Mouse (Mus musculus): ENCODE results near the gene Mthfd1l. TPM values are rescaled to one million over a fixed set of nuclear protein-coding genes. Genes with fewer than 3 reads are reported as not detected.
"Not testable (repeated sequence)": the region's sequence is repeated elsewhere in the genome, so short reads cannot be mapped to it uniquely, and the experiment has no call there.

Gene Mthfd1l
- polyA plus RNA-seq, 1 experiment from 2014 or later: 13.7 TPM

DNA sequence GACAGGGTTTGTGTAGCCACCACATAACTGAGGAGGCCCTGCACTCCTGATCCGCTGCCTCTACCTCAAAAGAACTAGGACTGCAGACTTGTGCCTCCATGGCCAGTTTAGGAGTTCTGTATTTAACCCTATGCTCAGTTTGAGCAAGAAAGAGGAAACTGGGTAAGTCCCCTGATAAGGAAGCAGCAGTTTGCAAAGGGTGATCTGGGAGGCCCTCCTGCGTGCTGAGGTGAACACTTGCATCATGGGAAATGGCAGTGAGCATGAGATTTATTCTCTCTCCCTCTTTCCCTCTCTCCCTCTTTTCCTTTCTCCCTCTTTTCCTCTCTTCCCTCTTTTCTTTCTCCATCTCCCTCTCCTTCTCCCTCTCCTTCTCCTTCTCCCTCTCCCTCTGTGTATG lies 209.5 kb downstream of the Mthfd1l start:
- H3K4me1 ChIP-seq (replicated peaks): no peaks in the 10 kb centered on the region
- 67% methylated on average over 2 of the region's 2 CpGs for WGBS

DNA sequence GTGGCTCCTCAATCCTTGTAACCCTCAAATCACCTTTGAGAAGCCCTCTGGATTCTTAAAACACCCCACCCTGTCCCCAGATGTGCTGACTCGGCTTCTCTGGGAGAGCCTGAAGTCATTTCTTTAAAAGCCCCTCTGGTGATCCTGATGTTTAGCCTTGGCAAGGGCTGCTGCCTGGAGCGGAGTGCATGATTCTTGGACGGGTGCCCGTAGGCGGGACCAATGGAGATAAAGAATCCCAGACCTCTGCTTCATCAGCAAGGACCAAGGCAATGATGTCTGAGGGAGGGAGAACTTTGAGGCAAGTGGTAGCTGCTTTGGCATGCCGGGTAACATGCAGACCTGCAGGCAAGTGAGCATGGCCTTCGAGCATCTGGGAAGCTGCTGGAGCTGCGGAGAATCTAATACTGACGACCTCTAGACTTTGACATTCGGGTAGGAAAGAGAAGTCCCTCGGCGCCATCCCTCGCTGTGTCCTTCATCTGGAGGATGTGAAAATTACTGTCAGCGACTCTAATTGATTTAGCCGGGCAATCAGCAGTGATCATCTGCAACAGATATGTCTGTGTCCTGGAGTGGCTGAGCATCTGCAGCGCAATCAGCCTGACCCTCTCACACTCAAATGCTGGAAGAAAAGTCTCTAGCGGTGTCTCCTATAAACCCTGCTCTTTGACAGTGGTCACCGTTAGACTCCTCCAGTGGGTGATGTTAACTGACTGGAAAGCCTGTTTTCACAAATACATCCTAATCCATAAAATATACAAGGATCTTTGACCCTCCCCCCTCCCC lies 215.9 kb downstream of the Mthfd1l start:
- no peaks in the 10 kb centered on the region for H3K27me3 ChIP-seq
- H3K36me3 ChIP-seq: no peaks in the 10 kb centered on the region
- H3K4me1 ChIP-seq (replicated peaks): no peaks in the 10 kb centered on the region
- H3K9ac ChIP-seq (replicated peaks): no peak overlapping the region
- 84% methylated on average over 18 of the region's 18 CpGs for WGBS
- no peaks in the 10 kb centered on the region for H3K9me3 ChIP-seq
- H3K4me2 ChIP-seq: no peak overlapping the region
- H3K4me3 ChIP-seq (replicated peaks): no peak overlapping the region
- H3K27ac ChIP-seq: no peak overlapping the region
- ATAC-seq (ENCODE audit: insufficient number of reproducible peaks, insufficient read depth, low FRiP score, low TSS enrichment, low read depth): no peak

More for the DNA sequence above, 209.5 kb downstream of the Mthfd1l start:
- no peak for ATAC-seq (ENCODE audit: insufficient number of reproducible peaks, insufficient read depth, low FRiP score, low TSS enrichment, low read depth)
- no peaks in the 10 kb centered on the region for H3K9me3 ChIP-seq
- H3K4me2 ChIP-seq: no peak overlapping the region
- no peak overlapping the region for H3K9ac ChIP-seq (replicated peaks)
- no peaks in the 10 kb centered on the region for H3K36me3 ChIP-seq
- no peak overlapping the region for H3K4me3 ChIP-seq (replicated peaks)
- no peaks in the 10 kb centered on the region for H3K27me3 ChIP-seq
- H3K27ac ChIP-seq: no peak overlapping the region

GRCm38 (mm10) chr10:4189422-4189821 lies 216.5 kb downstream of the Mthfd1l start:
- ATAC-seq (ENCODE audit: insufficient number of reproducible peaks, insufficient read depth, low FRiP score, low TSS enrichment, low read depth): no peak
- no peak overlapping the region for H3K27ac ChIP-seq
- H3K36me3 ChIP-seq: no peaks in the 10 kb centered on the region
- WGBS: 67% methylated on average over 6 of the region's 6 CpGs
- H3K4me2 ChIP-seq: no peak overlapping the region
- no peak overlapping the region for H3K9ac ChIP-seq (replicated peaks)
- no peak overlapping the region for H3K4me3 ChIP-seq (replicated peaks)
- no peaks in the 10 kb centered on the region for H3K9me3 ChIP-seq
- H3K27me3 ChIP-seq: no peaks in the 10 kb centered on the region
- no peaks in the 10 kb centered on the region for H3K4me1 ChIP-seq (replicated peaks)

GRCm38 (mm10) chr10:4198978-4199377 lies 226.1 kb downstream of the Mthfd1l start:
- ATAC-seq (ENCODE audit: insufficient number of reproducible peaks, insufficient read depth, low FRiP score, low TSS enrichment, low read depth): no peak
- Histone ChIP-seq H3K4me2 (no peak overlapping the region), H3K36me3 (no peaks in the 10 kb centered on the region), H3K9ac (replicated peaks) (no peak overlapping the region), H3K4me3 (replicated peaks) (no peak overlapping the region), H3K27ac (no peak overlapping the region), H3K4me1 (replicated peaks) (no peaks in the 10 kb centered on the region), H3K27me3 (no peaks in the 10 kb centered on the region), H3K9me3 (no peaks in the 10 kb centered on the region)
- 82% methylated on average over 6 of the region's 6 CpGs for WGBS

GRCm38 (mm10) chr10:4199926-4200325 lies 227.0 kb downstream of the Mthfd1l start:
- Histone ChIP-seq H3K27me3 (no peaks in the 10 kb centered on the region), H3K27ac (no peak overlapping the region), H3K4me2 (no peak overlapping the region), H3K9ac (replicated peaks) (no peak overlapping the region), H3K4me1 (replicated peaks) (no peaks in the 10 kb centered on the region), H3K4me3 (replicated peaks) (no peak overlapping the region), H3K36me3 (no peaks in the 10 kb centered on the region), H3K9me3 (no peaks in the 10 kb centered on the region)
- 84% methylated on average over 6 of the region's 6 CpGs for WGBS
- ATAC-seq (ENCODE audit: insufficient number of reproducible peaks, insufficient read depth, low FRiP score, low TSS enrichment, low read depth): no peak

GRCm38 (mm10) chr10:4200546-4201104 lies 227.7 kb downstream of the Mthfd1l start:
- H3K27ac ChIP-seq: no peak overlapping the region
- H3K36me3 ChIP-seq: no peaks in the 10 kb centered on the region
- H3K9me3 ChIP-seq: no peaks in the 10 kb centered on the region
- no peak overlapping the region for H3K9ac ChIP-seq (replicated peaks)
- H3K4me2 ChIP-seq: no peak overlapping the region
- H3K4me3 ChIP-seq (replicated peaks): no peak overlapping the region
- no peaks in the 10 kb centered on the region for H3K4me1 ChIP-seq (replicated peaks)
- H3K27me3 ChIP-seq: no peaks in the 10 kb centered on the region
- ATAC-seq (ENCODE audit: insufficient number of reproducible peaks, insufficient read depth, low FRiP score, low TSS enrichment, low read depth): no peak
- 88% methylated on average over 5 of the region's 5 CpGs for WGBS

GRCm38 (mm10) chr10:4201141-4201540 lies 228.2 kb downstream of the Mthfd1l start:
- Histone ChIP-seq H3K4me1 (replicated peaks) (no peaks in the 10 kb centered on the region), H3K9me3 (no peaks in the 10 kb centered on the region), H3K4me2 (no peak overlapping the region), H3K9ac (replicated peaks) (no peak overlapping the region), H3K27ac (no peak overlapping the region), H3K36me3 (no peaks in the 10 kb centered on the region), H3K4me3 (replicated peaks) (no peak overlapping the region), H3K27me3 (no peaks in the 10 kb centered on the region)
- ATAC-seq (ENCODE audit: insufficient number of reproducible peaks, insufficient read depth, low FRiP score, low TSS enrichment, low read depth): no peak
- 89% methylated on average over 4 of the region's 4 CpGs for WGBS

- not testable (repeated sequence) for H3K9me3 ChIP-seq; H3K4me2 ChIP-seq; H3K9ac ChIP-seq (replicated peaks); ATAC-seq (ENCODE audit: insufficient number of reproducible peaks, insufficient read depth, low FRiP score, low TSS enrichment, low read depth); H3K36me3 ChIP-seq; H3K4me3 ChIP-seq (replicated peaks); H3K27me3 ChIP-seq; H3K27ac ChIP-seq; H3K4me1 ChIP-seq (replicated peaks)
- WGBS: 54% methylated on average over 6 of the region's 6 CpGs
These were observed 230.7 kb downstream of the Mthfd1l start for GRCm38 (mm10) chr10:4203651-4204050.

DNA sequence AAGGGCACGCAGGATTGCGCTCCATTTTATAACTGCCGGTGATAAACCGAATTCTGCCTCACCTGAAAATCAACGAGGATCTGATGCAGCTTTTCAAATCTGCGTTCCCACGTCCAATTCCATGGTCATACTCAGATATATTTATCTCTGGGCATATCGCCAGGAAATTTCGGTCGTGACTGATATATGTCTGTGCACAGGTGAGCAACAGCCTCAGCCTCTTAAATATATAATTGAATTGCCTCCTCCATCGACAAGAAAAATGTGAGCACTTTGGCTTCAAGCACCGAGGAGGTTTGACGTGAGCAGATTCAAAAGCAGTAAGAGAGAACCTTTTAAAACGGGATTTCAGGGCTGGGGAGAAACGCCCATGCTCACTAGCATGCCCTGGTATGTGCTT lies 236.1 kb downstream of the Mthfd1l start:
- Histone ChIP-seq H3K4me1 (replicated peaks) (peaks cover 13% of the 10 kb centered on the region; the same call in 1 of the 2 replicates), H3K27me3 (no peaks in the 10 kb centered on the region), H3K27ac (no peak overlapping the region), H3K4me2 (no peak overlapping the region), H3K36me3 (no peaks in the 10 kb centered on the region), H3K4me3 (replicated peaks) (no peak overlapping the region), H3K9ac (replicated peaks) (no peak overlapping the region), H3K9me3 (no peaks in the 10 kb centered on the region)
- 83% methylated on average over 15 of the region's 15 CpGs for WGBS
- no peak for ATAC-seq (ENCODE audit: insufficient number of reproducible peaks, insufficient read depth, low FRiP score, low TSS enrichment, low read depth)

GRCm38 (mm10) chr10:4210313-4211066 lies 237.6 kb downstream of the Mthfd1l start:
- Histone ChIP-seq H3K4me3 (replicated peaks) (peak overlapping the region; percentile 29), H3K4me1 (replicated peaks) (peaks cover 13% of the 10 kb centered on the region; the same call in 1 of the 2 replicates), H3K9me3 (no peaks in the 10 kb centered on the region), H3K27me3 (no peaks in the 10 kb centered on the region), H3K27ac (no peak overlapping the region), H3K4me2 (peak overlapping the region; percentile 54), H3K36me3 (no peaks in the 10 kb centered on the region), H3K9ac (replicated peaks) (0 out of 2 replicates have a peak overlapping the region, but pooled peaks have one; percentile 18)
- ATAC-seq (ENCODE audit: insufficient number of reproducible peaks, insufficient read depth, low FRiP score, low TSS enrichment, low read depth): peak; percentile 37; the same call in 1 of the 2 replicates
- 23% methylated on average over 24 of the region's 24 CpGs for WGBS

DNA sequence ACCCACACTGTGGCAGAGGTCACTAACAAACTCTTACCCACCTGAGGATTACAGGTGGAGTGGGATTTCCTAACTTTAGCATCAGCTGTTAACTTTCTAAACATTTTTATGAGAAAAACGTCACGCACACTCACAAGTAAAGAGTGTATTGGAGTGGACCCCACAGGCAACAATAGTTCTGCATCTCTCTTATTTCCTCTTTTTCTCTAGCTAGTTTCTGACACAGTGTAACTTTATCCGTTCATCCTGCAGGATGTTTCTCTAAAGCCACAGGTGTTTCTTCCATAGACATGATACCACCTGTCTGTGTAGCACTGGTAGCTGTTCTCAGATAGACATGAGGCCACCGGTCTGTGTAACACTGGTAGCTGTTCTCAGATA lies 238.1 kb downstream of the Mthfd1l start:
- ATAC-seq (ENCODE audit: insufficient number of reproducible peaks, insufficient read depth, low FRiP score, low TSS enrichment, low read depth): 0 out of 2 replicates have a peak, but pooled peaks have one; percentile 26
- no peaks in the 10 kb centered on the region for H3K36me3 ChIP-seq

More for the DNA sequence above, 238.1 kb downstream of the Mthfd1l start:
- no peaks in the 10 kb centered on the region for H3K27me3 ChIP-seq
- WGBS: 70% methylated on average over 4 of the region's 4 CpGs
- H3K4me1 ChIP-seq (replicated peaks): peaks cover 13% of the 10 kb centered on the region; the same call in 1 of the 2 replicates
- no peaks in the 10 kb centered on the region for H3K9me3 ChIP-seq
- no peak overlapping the region; the same call in 1 of the 2 replicates for H3K4me3 ChIP-seq (replicated peaks)
- H3K9ac ChIP-seq (replicated peaks): no peak overlapping the region
- peak overlapping the region; percentile 54 for H3K4me2 ChIP-seq
- H3K27ac ChIP-seq: no peak overlapping the region

Measured in limb, embryonic 12.5 days (tissue).